Mouse (Mus musculus): Measurements from ENCODE around the gene Tppp3.

- TF ChIP-seq POLR2A (IDR thresholded peaks at IDR 0.05; ENCODE audit: extremely low read depth, insufficient read depth, low read length) (no peak), CTCF (IDR thresholded peaks at IDR 0.05; ENCODE audit: low read depth, low read length) (no peak)
These were observed 16.8 kb upstream of the Tppp3 start for GRCm38 (mm10) chr8:105488082-105488481.

Data from liver, adult 2 months (tissue).